In the genomic region with DNA sequence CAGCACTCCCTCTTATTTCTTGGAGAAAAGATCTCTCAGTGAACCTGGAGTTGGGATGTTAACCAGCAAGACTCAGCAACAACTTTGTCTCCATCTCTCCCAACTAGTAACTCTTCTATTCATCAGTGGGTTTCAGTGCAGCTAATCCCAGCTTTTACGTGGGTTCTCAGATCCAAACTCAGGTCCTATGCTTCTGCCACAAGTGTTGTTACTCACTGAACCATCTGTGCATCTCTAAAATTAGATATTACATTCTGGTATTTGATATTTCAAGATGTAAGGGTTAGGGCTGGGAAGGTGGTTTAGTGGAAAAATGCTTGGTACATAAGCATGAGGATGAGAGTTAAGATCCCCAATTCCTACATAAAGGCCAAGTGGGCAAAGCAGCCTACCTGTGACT, we compare ENCODE assay signal across 23 mouse cellular contexts.
"Had no signal": no experiment of that assay in that cellular context is flagged by ENCODE, and none has a peak within 500 bp of the region (broad histone marks: within the 10 kb centered on the region; RNA-seq: fewer than 3 reads in every experiment).

No protein-coding gene starts in this region.

- DNase-seq: gastrocnemius, adult 2 months; gastrocnemius, postnatal 10 days; gastrocnemius, postnatal 25 days; heart, adult 18-20 months; heart, postnatal 10 days; heart, postnatal 4 days; kidney, adult 11 months; kidney, adult 2 months; kidney, adult 9 months; kidney, postnatal 14 days; kidney, postnatal 36 days; left cerebral cortex, postnatal 4 days had no signal

- H3K4me3 ChIP-seq: gastrocnemius, adult 2 months; heart, embryonic 10.5 days; heart, embryonic 12.5 days; hindbrain, embryonic 10.5 days; hindbrain, embryonic 12.5 days; kidney, embryonic 15.5 days; limb, embryonic 13.5 days; limb, embryonic 15.5 days; liver, embryonic 12.5 days had no signal

- H3K27ac ChIP-seq: gastrocnemius, adult 2 months; heart, embryonic 10.5 days; hindbrain, embryonic 10.5 days; hindbrain, embryonic 12.5 days; hindbrain, embryonic 14.5 days; kidney, embryonic 15.5 days; kidney, postnatal 0 days; limb, embryonic 13.5 days; limb, embryonic 15.5 days; liver, embryonic 12.5 days; liver, embryonic 14.5 days had no signal
